Mouse (Mus musculus) MEL (cell line): ENCODE results near the gene Slco3a1. TPM values are rescaled to one million over a fixed set of nuclear protein-coding genes. Genes with fewer than 3 reads are reported as not detected.

Source experiments
- DNase-seq: peaks from one replicate; pipeline ENCODE4 v3.0.0; 2011; ENCODE audit warnings: low read depth, low spot score
- H3K27ac ChIP-seq: 2 replicates; pipeline ENCODE4 v1.5.1; 2012; ENCODE audit warnings: low read depth, mild to moderate bottlenecking, control low read depth, low read length, moderate library complexity; ENCODE audit not compliant: control insufficient read depth
- H3K27me3 ChIP-seq, 2 experiments: fragments of 150-350 bp in 1 of 2; sonication (generic) in 1 of 2; 2 replicates each; pipeline ENCODE4 v1.6.1; 2012; ENCODE audit warnings: low read length in 2 of 2, mild to moderate bottlenecking in 2 of 2, improper control_type of control experiment in 1 of 2, moderate library complexity in 1 of 2; ENCODE audit not compliant: insufficient read depth in 2 of 2, control insufficient read depth in 1 of 2
- H3K36me3 ChIP-seq, 2 experiments: 2 replicates each; pipeline ENCODE4 v1.6.1; 2012 to 2014; ENCODE audit warnings: low read length in 2 of 2, improper control_type of control experiment in 1 of 2, inconsistent platforms in 1 of 2, mild to moderate bottlenecking in 1 of 2; ENCODE audit not compliant: insufficient read depth in 2 of 2, control insufficient read depth in 1 of 2
- H3K4me1 ChIP-seq, 2 experiments: fragments of 150-350 bp in 1 of 2; sonication (generic) in 1 of 2; 2 replicates each; pipeline ENCODE4 v1.6.1; 2012; ENCODE audit warnings: low read length in 2 of 2, improper control_type of control experiment in 1 of 2, mild to moderate bottlenecking in 1 of 2; ENCODE audit not compliant: insufficient read depth in 2 of 2, control insufficient read depth in 1 of 2
- H3K4me3 ChIP-seq, 2 experiments: fragments of 150-350 bp in 1 of 2; sonication (generic) in 1 of 2; 2 replicates each; pipeline ENCODE4 v1.5.1; 2012; ENCODE audit warnings: low read depth in 2 of 2, low read length in 2 of 2, mild to moderate bottlenecking in 2 of 2, moderate library complexity in 2 of 2, control low read depth in 1 of 2, improper control_type of control experiment in 1 of 2; ENCODE audit not compliant: control insufficient read depth in 1 of 2, insufficient read depth in 1 of 2
- H3K79me2 ChIP-seq: 2 replicates; pipeline ENCODE4 v1.6.1; 2012; ENCODE audit warnings: mild to moderate bottlenecking, low read length, moderate library complexity; ENCODE audit not compliant: control insufficient read depth, poor library complexity, insufficient read depth
- H3K9ac ChIP-seq: 2 replicates; pipeline ENCODE4 v1.6.1; 2012; ENCODE audit warnings: low read depth, mild to moderate bottlenecking, control low read depth, low read length, moderate library complexity; ENCODE audit not compliant: control insufficient read depth, poor library complexity, severe bottlenecking
- H3K9me3 ChIP-seq: fragments of 150-350 bp; sonication (generic); replicated peaks from 2 replicates; pipeline ENCODE4 v1.6.1; 2012; ENCODE audit warnings: mild to moderate bottlenecking, low read length, improper control_type of control experiment, moderate library complexity; ENCODE audit not compliant: insufficient read depth
- BHLHE40 ChIP-seq: IDR thresholded peaks from 2 replicates; pipeline ENCODE4 v1.6.1; 2012; ENCODE audit warnings: low read depth, mild to moderate bottlenecking, inconsistent platforms, low read length, improper control_type of control experiment, borderline replicate concordance
- CHD1 ChIP-seq: IDR thresholded peaks from 2 replicates; pipeline ENCODE4 v1.6.1; 2012; ENCODE audit warnings: low read depth, mild to moderate bottlenecking, inconsistent platforms, low read length, improper control_type of control experiment
- CHD2 ChIP-seq: IDR thresholded peaks from 2 replicates; pipeline ENCODE4 v1.6.1; 2011; ENCODE audit warnings: low read length, improper control_type of control experiment
- CTCF ChIP-seq, 3 experiments: IDR thresholded peaks in 2 of 3; conservative IDR thresholded peaks in 1 of 3; 2 replicates each; pipeline ENCODE4 v1.5.1; 2011 to 2012; ENCODE audit warnings: low read length in 3 of 3, low read depth in 2 of 3, mild to moderate bottlenecking in 2 of 3, improper control_type of control experiment in 1 of 3, inconsistent platforms in 1 of 3, mixed read lengths in 1 of 3, moderate library complexity in 1 of 3; ENCODE audit not compliant: control insufficient read depth in 1 of 3, insufficient read depth in 1 of 3, poor library complexity in 1 of 3, severe bottlenecking in 1 of 3
- E2F4 ChIP-seq: IDR thresholded peaks from 2 replicates; pipeline ENCODE4 v1.6.1; 2011; ENCODE audit warnings: low read depth, low read length, improper control_type of control experiment, borderline replicate concordance
- ELF1 ChIP-seq: IDR thresholded peaks from 2 replicates; pipeline ENCODE4 v1.6.1; 2014; ENCODE audit warnings: low read depth, mild to moderate bottlenecking, inconsistent platforms, low read length, improper control_type of control experiment, moderate library complexity
- ETS1 ChIP-seq: IDR thresholded peaks from 2 replicates; pipeline ENCODE4 v1.6.1; 2012; ENCODE audit warnings: low read depth, mild to moderate bottlenecking, inconsistent platforms, low read length, improper control_type of control experiment, moderate library complexity
- GABPA ChIP-seq: IDR thresholded peaks from 2 replicates; pipeline ENCODE4 v1.6.1; 2012; ENCODE audit warnings: low read depth, mild to moderate bottlenecking, inconsistent platforms, low read length, improper control_type of control experiment, moderate library complexity
- GATA1 ChIP-seq: IDR thresholded peaks from 2 replicates; pipeline ENCODE4 v1.6.1; 2011; ENCODE audit warnings: low read depth, low read length, improper control_type of control experiment
- JUND ChIP-seq: IDR thresholded peaks from 2 replicates; pipeline ENCODE4 v1.6.1; 2011; ENCODE audit warnings: low read depth, mild to moderate bottlenecking, improper control_type of control experiment, low read length
- KAT2A ChIP-seq: conservative IDR thresholded peaks from 2 replicates; pipeline ENCODE4 v1.6.1; 2012; ENCODE audit warnings: low read depth, low read length, improper control_type of control experiment, inconsistent platforms
- MAFK ChIP-seq: IDR thresholded peaks from 2 replicates; pipeline ENCODE4 v1.6.1; 2011; ENCODE audit warnings: low read depth, mild to moderate bottlenecking, low read length, improper control_type of control experiment, borderline replicate concordance
- MAX ChIP-seq: IDR thresholded peaks from 2 replicates; pipeline ENCODE4 v1.6.1; 2011; ENCODE audit warnings: low read length, improper control_type of control experiment
- MAZ ChIP-seq: IDR thresholded peaks from 2 replicates; pipeline ENCODE4 v1.6.1; 2012; ENCODE audit warnings: low read depth, mild to moderate bottlenecking, inconsistent platforms, low read length, improper control_type of control experiment
- MYB ChIP-seq: IDR thresholded peaks from 2 replicates; pipeline ENCODE4 v1.6.1; 2011; ENCODE audit warnings: mild to moderate bottlenecking, low read depth, low read length, improper control_type of control experiment
- NELFE ChIP-seq: IDR thresholded peaks from 2 replicates; pipeline ENCODE4 v1.6.1; 2011; ENCODE audit warnings: low read depth, low read length, improper control_type of control experiment
- NRF1 ChIP-seq: IDR thresholded peaks from 2 replicates; pipeline ENCODE4 v1.6.1; 2014; ENCODE audit warnings: low read depth, mild to moderate bottlenecking, inconsistent platforms, low read length, improper control_type of control experiment, moderate library complexity; ENCODE audit not compliant: poor library complexity, insufficient read depth, severe bottlenecking
- POLR2AphosphoS2 ChIP-seq: IDR thresholded peaks from 2 replicates; pipeline ENCODE4 v1.6.1; 2011; ENCODE audit warnings: low read length, improper control_type of control experiment
- RAD21 ChIP-seq: IDR thresholded peaks from 2 replicates; pipeline ENCODE4 v1.6.1; 2011; ENCODE audit warnings: mild to moderate bottlenecking, low read depth, low read length, improper control_type of control experiment
- RCOR1 ChIP-seq: IDR thresholded peaks from 2 replicates; pipeline ENCODE4 v1.6.1; 2012; ENCODE audit warnings: low read depth, mild to moderate bottlenecking, inconsistent platforms, low read length, improper control_type of control experiment
- SMC3 ChIP-seq: IDR thresholded peaks from 2 replicates; pipeline ENCODE4 v1.6.1; 2011; ENCODE audit warnings: low read depth, low read length, improper control_type of control experiment
- TBP ChIP-seq: IDR thresholded peaks from 2 replicates; pipeline ENCODE4 v1.8.0; 2011; ENCODE audit warnings: low read depth, low read length, improper control_type of control experiment
- USF2 ChIP-seq, 2 experiments: IDR thresholded peaks; 2 replicates each; pipeline ENCODE4 v1.6.1; 2011 to 2012; ENCODE audit warnings: improper control_type of control experiment in 2 of 2, low read length in 2 of 2, borderline replicate concordance in 1 of 2, inconsistent platforms in 1 of 2, low read depth in 1 of 2, mild to moderate bottlenecking in 1 of 2; ENCODE audit not compliant: insufficient read depth in 1 of 2
- ZKSCAN1 ChIP-seq: IDR thresholded peaks from 2 replicates; pipeline ENCODE4 v1.6.1; 2012; ENCODE audit warnings: low read depth, mild to moderate bottlenecking, inconsistent platforms, low read length, improper control_type of control experiment, moderate library complexity
- ZMIZ1 ChIP-seq: IDR thresholded peaks from 2 replicates; pipeline ENCODE4 v1.6.1; 2012; ENCODE audit warnings: low read depth, mild to moderate bottlenecking, inconsistent platforms, low read length, improper control_type of control experiment, moderate library complexity
- ZNF384 ChIP-seq: IDR thresholded peaks from 2 replicates; pipeline ENCODE4 v1.6.1; 2012; ENCODE audit warnings: low read depth, mild to moderate bottlenecking, inconsistent platforms, low read length, improper control_type of control experiment
- polyA plus RNA-seq, 2 experiments: library from polyadenylated mRNA; stranded (reverse) in 1 of 2; unstranded in 1 of 2; fragments of >175 nt in 1 of 2; fragments of >200 nt in 1 of 2; gene quantifications; 2 replicates each; pipeline versions ENCODE4 v1.2.1 to v1.2.4; 2012; ENCODE audit warnings: low replicate concordance in 2 of 2, low read depth in 1 of 2; ENCODE audit not compliant: insufficient read length in 2 of 2, insufficient read depth in 1 of 2, missing spikeins in 1 of 2
- total RNA-seq: library from RNA; depleted of rRNA; stranded (reverse); fragments of 300-350 nt; gene quantifications from 2 replicates; pipeline ENCODE4 v1.2.3, GENCODE M21; 2012

The Slco3a1 gene
- total and polyA plus RNA-seq, 3 experiments, result 17.6 to 20.9 TPM; not detected in 1

- TF ChIP-seq ELF1, result no peak
- TF ChIP-seq ZMIZ1, result no peak
- no peak for TF ChIP-seq MAX
- no peak for TF ChIP-seq E2F4
- no peak for TF ChIP-seq ZKSCAN1
- TF ChIP-seq ZNF384, result no peak
- no peak for TF ChIP-seq RAD21
- TF ChIP-seq NELFE, result no peak
- no peak for TF ChIP-seq TBP
- no peak for TF ChIP-seq RCOR1
- TF ChIP-seq CHD2, result no peak
- TF ChIP-seq MAZ, result no peak
- H3K9ac ChIP-seq, result no peak overlapping the region
- H3K27me3 ChIP-seq, result no peaks in the 10 kb centered on the region
- peaks cover 0 to 4% of the 10 kb centered on the region in 2 experiments; a peak in 1 of 4 replicates for H3K4me1 ChIP-seq
- H3K4me3 ChIP-seq, result no peak overlapping the region
- DNase-seq, result no peak
- no peak overlapping the region for H3K27ac ChIP-seq
- H3K79me2 ChIP-seq, result 0 out of 2 replicates have a peak, but pooled peaks cover 3% of the 10 kb centered on the region
- no peaks in the 10 kb centered on the region for H3K9me3 ChIP-seq
- peaks cover 0 to 2% of the 10 kb centered on the region in 2 experiments; a peak in 2 of 4 replicates for H3K36me3 ChIP-seq
Measured at GRCm38 (mm10) chr7:74518255-74518654, 36.3 kb downstream of the Slco3a1 start.

- Histone ChIP-seq H3K4me1 (no peaks in the 10 kb centered on the region), H3K9ac (no peak overlapping the region), H3K4me3 (no peak overlapping the region), H3K79me2 (0 out of 2 replicates have a peak, but pooled peaks cover 2% of the 10 kb centered on the region), H3K27me3 (no peaks in the 10 kb centered on the region), H3K9me3 (no peaks in the 10 kb centered on the region)
- TF ChIP-seq CTCF (IDR thresholded peaks at IDR 0.05 in 2 of 3, conservative IDR thresholded peaks at IDR 0.05 in 1 of 3; ENCODE audit: control insufficient read depth in 1 of 3, insufficient read depth in 1 of 3, low read depth in 2 of 3, low read length in 3 of 3, poor library complexity in 1 of 3, severe bottlenecking in 1 of 3), result no peak
- TF ChIP-seq RCOR1, result no peak
- TF ChIP-seq, all 39 proteins: peak for 0
- no peak for DNase-seq
- no peak overlapping the region for H3K27ac ChIP-seq
- no peaks in the 10 kb centered on the region for H3K36me3 ChIP-seq
Measured at GRCm38 (mm10) chr7:74510676-74511075, 43.9 kb downstream of the Slco3a1 start.

GRCm38 (mm10) chr7:74508205-74508604, 46.4 kb downstream of the Slco3a1 start:
- no peak overlapping the region for H3K27ac ChIP-seq
- no peak for TF ChIP-seq CTCF (IDR thresholded peaks at IDR 0.05 in 2 of 3, conservative IDR thresholded peaks at IDR 0.05 in 1 of 3; ENCODE audit: control insufficient read depth in 1 of 3, insufficient read depth in 1 of 3, low read depth in 2 of 3, low read length in 3 of 3, poor library complexity in 1 of 3, severe bottlenecking in 1 of 3)
- no peak for TF ChIP-seq E2F4
- TF ChIP-seq BHLHE40, result no peak
- TF ChIP-seq KAT2A, result no peak
- TF ChIP-seq MAFK, result no peak
- TF ChIP-seq ZMIZ1, result no peak
- no peak for TF ChIP-seq USF2 (IDR thresholded peaks at IDR 0.05; ENCODE audit: borderline replicate concordance in 1 of 2, insufficient read depth in 1 of 2, low read depth in 1 of 2, low read length in 2 of 2)
- no peak for TF ChIP-seq ZKSCAN1
- no peak for TF ChIP-seq SMC3
- no peak for TF ChIP-seq NELFE
- TF ChIP-seq GABPA, result no peak
- TF ChIP-seq CHD1, result no peak
- no peak for TF ChIP-seq MYB
- no peak for TF ChIP-seq GATA1
- TF ChIP-seq ETS1, result no peak
- no peak for TF ChIP-seq NRF1
- TF ChIP-seq RAD21, result no peak
- no peak for TF ChIP-seq JUND
- TF ChIP-seq POLR2AphosphoS2, result no peak

More at GRCm38 (mm10) chr7:74508205-74508604, 46.4 kb downstream of the Slco3a1 start:
- no peak for DNase-seq
- 0 out of 2 replicates have a peak, but pooled peaks cover 2% of the 10 kb centered on the region for H3K79me2 ChIP-seq
- no peak overlapping the region for H3K4me3 ChIP-seq
- H3K4me1 ChIP-seq, result no peaks in the 10 kb centered on the region
- H3K36me3 ChIP-seq, result no peaks in the 10 kb centered on the region
- H3K27me3 ChIP-seq, result no peaks in the 10 kb centered on the region
- no peaks in the 10 kb centered on the region for H3K9me3 ChIP-seq
- no peak overlapping the region for H3K9ac ChIP-seq
